Mouse (Mus musculus) forebrain, embryonic 14.5 days (tissue): Measurements from ENCODE around the gene Cda. TPM values are rescaled to one million over a fixed set of nuclear protein-coding genes. Genes with fewer than 3 reads are reported as not detected.

Source experiments
- ATAC-seq: fragments of 200-750 bp; cut with Nextera tagmentation; 2 replicates; pipeline ENCODE4 v1.8.0; 2017; ENCODE audit warnings: mild to moderate bottlenecking, moderate library complexity
- DNase-seq: peaks from one replicate; pipeline ENCODE4 v3.0.0-alpha.2; 2015; ENCODE audit warnings: low spot score
- H3K27ac ChIP-seq: fragments of 300-500 bp; sonication (generic); 2 replicates; pipeline ENCODE4 v1.5.1; 2014; ENCODE audit warnings: low read depth, mild to moderate bottlenecking, control low read depth, low read length, moderate library complexity
- H3K27me3 ChIP-seq: fragments of 300-500 bp; sonication (generic); replicated peaks from 2 replicates; pipeline ENCODE4 v1.6.1; 2014; ENCODE audit warnings: low read length, control low read depth, mixed read lengths; ENCODE audit not compliant: control insufficient read depth, insufficient read depth
- H3K36me3 ChIP-seq: fragments of 300-500 bp; sonication (generic); 2 replicates; pipeline ENCODE4 v1.6.1; 2014; ENCODE audit warnings: low read length, control low read depth; ENCODE audit not compliant: control insufficient read depth, insufficient read depth
- H3K4me1 ChIP-seq: fragments of 300-500 bp; sonication (generic); 2 replicates; pipeline ENCODE4 v1.6.1; 2014; ENCODE audit warnings: antibody characterized with exemption, low read length, control low read depth; ENCODE audit not compliant: control insufficient read depth, insufficient read depth
- H3K4me2 ChIP-seq: fragments of 300-500 bp; sonication (generic); 2 replicates; pipeline ENCODE4 v1.6.1; 2014; ENCODE audit warnings: mild to moderate bottlenecking, control low read depth, low read length
- H3K4me3 ChIP-seq: fragments of 300-500 bp; sonication (generic); 2 replicates; pipeline ENCODE4 v1.5.1; 2014; ENCODE audit warnings: low read depth, low read length, control low read depth
- H3K9ac ChIP-seq: fragments of 300-500 bp; sonication (generic); 2 replicates; pipeline ENCODE4 v1.6.1; 2014; ENCODE audit warnings: mild to moderate bottlenecking, low read length, control low read depth, moderate library complexity
- H3K9me3 ChIP-seq: fragments of 300-500 bp; sonication (generic); replicated peaks from 2 replicates; pipeline ENCODE4 v1.6.1; 2016; ENCODE audit warnings: low read length, control low read depth, mixed read lengths; ENCODE audit not compliant: control insufficient read depth
- WGBS: fragments of 180-500 bp; shearing (Covaris S2); extraction: QIAGEN DNeasy Blood & Tissue Kit; methylation state at CpG from one replicate; pipeline ENCODE4 v1.1.7; 2014; 5-methylcytosine and 5-hydroxymethylcytosine counted together
- polyA plus RNA-seq: library from polyadenylated mRNA; unstranded; fragments of >200 nt; fragmentation: Nextera tagmentation; extraction: Ambion mirVana; gene quantifications from 2 replicates; pipeline ENCODE4 v1.2.1, GENCODE M21; 2014

Cda gene
- polyA plus RNA-seq, 1 experiment from 2014 or later = 2.2 TPM

GRCm38 (mm10) chr4:138343341-138343837 lies 24.4 kb downstream of the Cda start:
- no peak for DNase-seq
- Histone ChIP-seq H3K27me3 (no peaks in the 10 kb centered on the region), H3K27ac (no peak overlapping the region), H3K4me2 (no peak overlapping the region), H3K4me1 (no peaks in the 10 kb centered on the region), H3K9me3 (no peaks in the 10 kb centered on the region), H3K9ac (no peak overlapping the region), H3K4me3 (no peak overlapping the region), H3K36me3 (no peaks in the 10 kb centered on the region)
- ATAC-seq = no peak
- 74% methylated on average over 10 of the region's 10 CpGs for WGBS

- ATAC-seq (no peak), DNase-seq (no peak)
- 90% methylated on average over 6 of the region's 6 CpGs for WGBS
- Histone ChIP-seq H3K27ac (no peak overlapping the region), H3K4me3 (no peak overlapping the region), H3K36me3 (no peaks in the 10 kb centered on the region), H3K4me1 (no peaks in the 10 kb centered on the region), H3K27me3 (no peaks in the 10 kb centered on the region), H3K9ac (no peak overlapping the region), H3K4me2 (no peak overlapping the region), H3K9me3 (no peaks in the 10 kb centered on the region)
Observed at GRCm38 (mm10) chr4:138342778-138343177, 25.0 kb downstream of the Cda start.

GRCm38 (mm10) chr4:138342048-138342447 lies 25.7 kb downstream of the Cda start:
- H3K4me3 ChIP-seq = no peak overlapping the region
- 74% methylated on average over 7 of the region's 7 CpGs for WGBS
- H3K27me3 ChIP-seq = no peaks in the 10 kb centered on the region
- no peak overlapping the region for H3K4me2 ChIP-seq
- no peak overlapping the region for H3K27ac ChIP-seq
- no peak for DNase-seq
- no peak overlapping the region for H3K9ac ChIP-seq
- no peak for ATAC-seq
- no peaks in the 10 kb centered on the region for H3K4me1 ChIP-seq
- no peaks in the 10 kb centered on the region for H3K36me3 ChIP-seq
- no peaks in the 10 kb centered on the region for H3K9me3 ChIP-seq

GRCm38 (mm10) chr4:138341393-138341792 lies 26.4 kb downstream of the Cda start:
- no peak overlapping the region for H3K27ac ChIP-seq
- 74% methylated on average over 8 of the region's 8 CpGs for WGBS
- H3K36me3 ChIP-seq = no peaks in the 10 kb centered on the region
- no peaks in the 10 kb centered on the region for H3K27me3 ChIP-seq
- H3K4me2 ChIP-seq = no peak overlapping the region
- ATAC-seq = no peak
- no peak overlapping the region for H3K9ac ChIP-seq
- no peaks in the 10 kb centered on the region for H3K9me3 ChIP-seq
- H3K4me1 ChIP-seq = no peaks in the 10 kb centered on the region
- no peak for DNase-seq
- no peak overlapping the region for H3K4me3 ChIP-seq

GRCm38 (mm10) chr4:138339963-138340362 lies 27.8 kb downstream of the Cda start:
- Histone ChIP-seq H3K9ac (no peak overlapping the region), H3K9me3 (no peaks in the 10 kb centered on the region), H3K4me3 (no peak overlapping the region), H3K27me3 (no peaks in the 10 kb centered on the region), H3K36me3 (no peaks in the 10 kb centered on the region), H3K4me2 (no peak overlapping the region), H3K4me1 (no peaks in the 10 kb centered on the region), H3K27ac (no peak overlapping the region)
- DNase-seq (peak; percentile 65), ATAC-seq (no peak)
- 32% methylated on average over 4 of the region's 4 CpGs for WGBS

- Histone ChIP-seq H3K9me3 (no peaks in the 10 kb centered on the region), H3K9ac (no peak overlapping the region), H3K27me3 (no peaks in the 10 kb centered on the region), H3K4me2 (no peak overlapping the region), H3K4me1 (no peaks in the 10 kb centered on the region), H3K27ac (no peak overlapping the region), H3K36me3 (no peaks in the 10 kb centered on the region), H3K4me3 (no peak overlapping the region)
- ATAC-seq = no peak
- WGBS = 85% methylated on average over 9 of the region's 9 CpGs
- DNase-seq = no peak
Observed at GRCm38 (mm10) chr4:138337341-138337740, 30.5 kb downstream of the Cda start.

GRCm38 (mm10) chr4:138336876-138337275 lies 30.9 kb downstream of the Cda start:
- WGBS = 71% methylated on average over 5 of the region's 5 CpGs
- no peaks in the 10 kb centered on the region for H3K9me3 ChIP-seq
- no peak overlapping the region for H3K27ac ChIP-seq
- no peak for ATAC-seq
- H3K36me3 ChIP-seq = no peaks in the 10 kb centered on the region
- no peak for DNase-seq
- H3K4me2 ChIP-seq = no peak overlapping the region
- H3K9ac ChIP-seq = no peak overlapping the region
- no peaks in the 10 kb centered on the region for H3K27me3 ChIP-seq
- no peaks in the 10 kb centered on the region for H3K4me1 ChIP-seq
- H3K4me3 ChIP-seq = no peak overlapping the region

- DNase-seq = no peak
- H3K9me3 ChIP-seq = no peaks in the 10 kb centered on the region
Observed at GRCm38 (mm10) chr4:138335648-138336047, 32.1 kb downstream of the Cda start.

GRCm38 (mm10) chr4:138335036-138335435 lies 32.8 kb downstream of the Cda start:
- Histone ChIP-seq H3K36me3 (no peaks in the 10 kb centered on the region), H3K4me1 (no peaks in the 10 kb centered on the region), H3K9me3 (no peaks in the 10 kb centered on the region), H3K4me2 (no peak overlapping the region), H3K27me3 (0 out of 2 replicates have a peak, but pooled peaks cover 4% of the 10 kb centered on the region), H3K4me3 (no peak overlapping the region), H3K9ac (no peak overlapping the region), H3K27ac (no peak overlapping the region)
- WGBS = 88% methylated on average over 12 of the region's 12 CpGs
- DNase-seq (no peak), ATAC-seq (no peak)

More at GRCm38 (mm10) chr4:138335648-138336047, 32.1 kb downstream of the Cda start:
- 86% methylated on average over 6 of the region's 6 CpGs for WGBS
- no peak overlapping the region for H3K9ac ChIP-seq
- no peak for ATAC-seq
- H3K36me3 ChIP-seq = no peaks in the 10 kb centered on the region
- H3K4me3 ChIP-seq = no peak overlapping the region
- H3K27me3 ChIP-seq = 0 out of 2 replicates have a peak, but pooled peaks cover 4% of the 10 kb centered on the region
- H3K4me2 ChIP-seq = no peak overlapping the region
- H3K27ac ChIP-seq = no peak overlapping the region
- H3K4me1 ChIP-seq = no peaks in the 10 kb centered on the region
